Mouse (Mus musculus): ENCODE results near the gene Cacna1f.

The Cacna1f gene

GRCm38 (mm10) chrX:7606783-7607182, at the start of gene Cacna1f:
Gene Cacna1f, plus strand, starts transcription at chrX:7607083.
- DNase-seq, result no peak

DNA sequence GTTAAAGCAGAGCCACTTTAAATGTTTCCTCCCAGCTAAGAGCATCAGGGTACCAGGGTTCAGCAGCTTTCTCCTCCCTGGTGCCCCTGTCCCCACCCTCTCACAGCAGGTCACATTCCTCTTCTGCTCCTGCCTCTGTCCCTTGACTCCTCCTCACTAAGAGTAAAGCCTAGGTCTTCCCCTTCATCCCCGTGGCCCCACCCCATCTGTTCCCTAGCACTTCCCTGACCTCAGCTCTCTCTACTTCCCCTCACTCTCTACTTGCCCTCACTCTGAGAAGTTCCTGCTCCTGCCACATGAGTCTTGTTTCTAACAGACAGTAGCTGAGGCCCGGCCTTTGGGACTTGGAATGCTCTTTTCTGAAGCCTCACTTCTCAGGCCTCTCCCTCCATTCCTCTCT, 43.8 kb upstream of the Cacna1f start:
- DNase-seq, result no peak

- no peak for DNase-seq
These were observed 40.5 kb upstream of the Cacna1f start for GRCm38 (mm10) chrX:7566352-7566751.

DNA sequence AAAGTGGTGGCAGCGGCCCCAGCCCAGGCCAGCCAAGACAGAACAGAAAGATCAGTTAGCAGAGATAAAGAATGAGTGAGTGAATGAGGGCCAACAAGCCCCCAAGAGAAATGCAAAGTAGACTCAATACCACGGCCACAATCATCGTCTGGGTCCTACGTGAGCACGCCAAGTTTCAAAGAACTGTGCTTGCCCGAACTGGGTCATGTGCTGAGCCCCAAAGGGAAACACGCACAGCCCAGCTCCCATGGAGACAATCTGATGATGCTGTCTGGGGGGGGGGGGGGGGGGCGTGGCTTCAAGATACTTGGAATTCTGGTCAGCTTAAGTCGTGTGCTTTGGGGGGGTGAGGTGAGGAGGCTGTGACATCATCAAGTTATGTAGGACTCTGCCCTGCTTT, 39.4 kb upstream of the Cacna1f start:
- DNase-seq, result no peak

- DNase-seq, result no peak
These were observed 36.3 kb upstream of the Cacna1f start for GRCm38 (mm10) chrX:7570481-7571175.

DNA sequence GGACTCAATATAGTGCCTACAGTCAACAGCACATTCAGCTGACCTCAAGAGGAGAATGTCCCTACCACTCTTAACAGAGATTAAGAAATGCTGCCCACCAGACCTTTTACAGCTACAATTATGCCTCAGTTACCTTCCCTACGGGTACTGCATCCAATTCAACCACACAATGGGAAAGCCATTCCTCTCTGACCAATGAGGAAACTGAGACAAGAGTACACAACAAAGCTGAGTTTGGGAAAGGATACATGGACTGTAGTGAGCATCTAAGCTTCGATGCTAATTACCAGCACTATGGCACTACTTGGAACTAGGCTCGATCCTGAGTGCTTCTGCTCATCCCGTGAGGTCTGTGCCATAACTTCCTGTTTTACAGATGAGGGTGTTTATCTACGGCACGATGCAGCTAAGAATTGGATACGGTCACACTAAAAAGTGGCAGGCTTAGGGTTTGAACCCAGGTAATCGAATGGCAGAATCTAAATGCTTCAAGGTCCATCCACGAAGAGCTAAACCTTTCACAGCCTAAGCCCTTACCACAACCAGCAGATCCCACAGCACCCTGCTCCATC, 35.2 kb upstream of the Cacna1f start:
- no peak for DNase-seq

DNA sequence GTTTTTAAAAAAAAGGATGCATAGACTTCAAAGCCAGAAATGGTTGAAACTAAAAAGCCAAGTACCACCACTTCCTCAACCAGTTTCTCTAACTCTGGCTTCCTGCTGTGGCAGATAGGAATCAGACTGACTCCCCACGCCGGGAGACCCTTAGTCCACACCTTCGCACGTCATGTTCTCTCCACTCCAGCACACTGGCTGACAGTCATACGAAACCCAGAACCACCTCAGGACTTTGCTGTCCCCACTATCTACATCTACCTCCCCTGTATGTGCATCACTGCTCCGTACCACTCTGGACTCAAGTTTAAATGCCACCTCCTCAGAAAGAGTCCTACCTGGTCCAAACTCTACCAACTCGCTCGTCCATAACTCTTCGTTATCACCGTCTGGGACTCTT, 34.4 kb upstream of the Cacna1f start:
- no peak for DNase-seq

- DNase-seq, result peak; percentile 9
These were observed 33.5 kb upstream of the Cacna1f start, which contains the start of gene Foxp3 for GRCm38 (mm10) chrX:7573176-7574086. Gene Foxp3, plus strand, starts transcription at chrX:7573644.

DNA sequence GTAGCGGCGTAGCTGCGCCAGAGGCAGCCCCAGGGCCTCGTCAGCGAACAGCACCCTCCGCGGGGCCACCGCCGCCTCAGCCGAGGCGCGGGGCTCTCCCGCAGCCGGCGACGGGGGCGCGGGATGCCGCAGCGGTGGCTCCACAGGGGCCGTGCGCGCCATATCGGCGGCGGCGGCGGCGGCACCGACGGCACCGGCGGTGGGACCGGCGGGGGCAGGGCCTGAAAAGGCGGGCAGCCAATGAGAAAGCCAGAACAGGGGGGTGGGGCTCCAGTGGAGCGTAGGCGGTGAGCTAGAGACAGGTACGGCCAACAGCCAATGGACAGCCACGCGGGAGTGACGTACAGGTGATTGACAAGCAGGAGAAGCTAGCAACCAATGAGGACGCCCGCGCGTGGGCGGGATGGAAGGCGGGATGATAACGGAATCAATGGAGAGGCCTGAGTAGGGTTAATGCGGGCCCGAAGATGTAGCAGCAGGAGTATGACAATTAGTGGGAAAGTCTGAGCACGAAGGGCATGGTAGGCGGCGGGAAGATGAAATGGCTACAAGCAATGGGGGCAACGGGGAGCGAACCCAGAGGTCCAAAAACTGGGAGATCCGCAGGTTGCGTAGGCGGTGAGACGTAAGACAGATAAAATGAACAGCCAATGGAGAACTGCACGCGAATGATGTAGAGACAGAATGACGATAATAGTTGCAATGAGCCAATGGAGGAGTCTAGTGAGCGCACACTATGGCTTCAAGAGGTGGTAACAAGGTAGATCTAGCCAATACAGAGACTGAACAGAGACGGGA, 32.6 kb upstream of the Cacna1f start, which contains the start of gene Ppp1r3f:
TSS of gene Ppp1r3f (minus strand) at position 197 of the 798 bp plus-strand sequence.
- DNase-seq, result peak; percentile 96

DNA sequence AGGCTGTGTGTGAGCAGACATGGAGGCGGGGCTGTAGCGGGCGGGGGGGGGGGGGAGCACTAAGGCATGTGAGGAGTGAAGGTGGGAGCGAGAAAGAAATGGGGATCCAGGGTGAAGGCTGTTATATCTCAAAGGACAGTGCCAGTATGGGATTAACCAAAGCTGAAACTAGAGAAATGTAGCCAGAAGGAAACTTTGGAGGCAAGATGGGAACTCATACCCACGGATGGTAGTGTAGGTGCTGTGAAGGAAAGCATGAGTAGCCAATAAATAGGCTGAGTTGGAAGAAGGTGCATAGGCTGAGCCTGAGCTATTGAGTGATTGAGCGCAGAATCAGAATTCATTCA, 32.0 kb upstream of the Cacna1f start:
- no peak for DNase-seq

DNA sequence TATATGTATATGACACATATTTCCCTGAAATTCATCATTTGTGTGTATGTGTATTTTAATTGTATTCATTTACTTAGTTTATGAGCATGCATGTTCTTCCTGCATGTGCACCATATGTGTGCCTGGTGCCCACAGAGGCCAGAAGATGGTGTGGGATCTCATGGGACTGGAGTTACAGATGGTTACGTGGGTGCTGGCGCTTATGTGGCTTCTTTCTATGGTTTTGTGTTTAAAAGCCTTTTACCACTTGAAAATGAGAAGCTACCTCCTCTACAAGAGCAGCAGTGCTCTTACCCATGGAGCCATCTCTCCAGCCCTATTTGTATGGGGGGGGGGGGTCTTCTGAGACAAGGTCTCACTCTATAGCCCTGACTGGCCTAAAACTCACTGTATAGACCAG, 25.7 kb upstream of the Cacna1f start:
- no peak for DNase-seq

DNA sequence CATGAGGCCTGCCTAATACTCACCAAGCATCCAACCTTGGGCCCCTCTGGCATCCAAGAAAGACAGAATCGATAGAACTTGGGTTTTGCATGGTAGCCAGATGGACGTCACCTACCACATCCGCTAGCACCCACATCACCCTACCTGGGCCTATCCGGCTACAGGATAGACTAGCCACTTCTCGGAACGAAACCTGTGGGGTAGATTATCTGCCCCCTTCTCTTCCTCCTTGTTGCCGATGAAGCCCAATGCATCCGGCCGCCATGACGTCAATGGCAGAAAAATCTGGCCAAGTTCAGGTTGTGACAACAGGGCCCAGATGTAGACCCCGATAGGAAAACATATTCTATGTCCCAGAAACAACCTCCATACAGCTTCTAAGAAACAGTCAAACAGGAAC, 23.0 kb upstream of the Cacna1f start:
- no peak for DNase-seq

DNA sequence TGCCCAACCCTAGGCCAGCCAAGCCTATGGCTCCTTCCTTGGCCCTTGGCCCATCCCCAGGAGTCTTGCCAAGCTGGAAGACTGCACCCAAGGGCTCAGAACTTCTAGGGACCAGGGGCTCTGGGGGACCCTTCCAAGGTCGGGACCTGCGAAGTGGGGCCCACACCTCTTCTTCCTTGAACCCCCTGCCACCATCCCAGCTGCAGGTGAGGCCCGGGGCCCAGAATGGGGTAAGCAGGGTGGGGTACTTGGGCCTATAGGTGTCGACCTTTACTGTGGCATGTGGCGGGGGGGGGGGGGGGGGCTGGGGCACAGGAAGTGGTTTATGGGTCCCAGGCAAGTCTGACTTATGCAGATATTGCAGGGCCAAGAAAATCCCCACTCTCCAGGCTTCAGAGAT, 20.5 kb upstream of the Cacna1f start:
- DNase-seq, result no peak

GRCm38 (mm10) chrX:7595371-7595770, 11.5 kb upstream of the Cacna1f start:
- no peak for DNase-seq

- DNase-seq, result no peak
These were observed 2.9 kb upstream of the Cacna1f start for GRCm38 (mm10) chrX:7604004-7604403.

- DNase-seq, result peak; percentile 83
These were observed 1.9 kb upstream of the Cacna1f start, which contains the start of gene Ccdc22 for GRCm38 (mm10) chrX:7604879-7605574. Gene Ccdc22, minus strand, starts transcription at chrX:7605517.

GRCm38 (mm10) chrX:7605575-7605941, 1.3 kb upstream of the Cacna1f start:
- no peak for DNase-seq

- DNase-seq, result no peak
These were observed 3.2 kb downstream of the Cacna1f start for GRCm38 (mm10) chrX:7610035-7610434.

DNA sequence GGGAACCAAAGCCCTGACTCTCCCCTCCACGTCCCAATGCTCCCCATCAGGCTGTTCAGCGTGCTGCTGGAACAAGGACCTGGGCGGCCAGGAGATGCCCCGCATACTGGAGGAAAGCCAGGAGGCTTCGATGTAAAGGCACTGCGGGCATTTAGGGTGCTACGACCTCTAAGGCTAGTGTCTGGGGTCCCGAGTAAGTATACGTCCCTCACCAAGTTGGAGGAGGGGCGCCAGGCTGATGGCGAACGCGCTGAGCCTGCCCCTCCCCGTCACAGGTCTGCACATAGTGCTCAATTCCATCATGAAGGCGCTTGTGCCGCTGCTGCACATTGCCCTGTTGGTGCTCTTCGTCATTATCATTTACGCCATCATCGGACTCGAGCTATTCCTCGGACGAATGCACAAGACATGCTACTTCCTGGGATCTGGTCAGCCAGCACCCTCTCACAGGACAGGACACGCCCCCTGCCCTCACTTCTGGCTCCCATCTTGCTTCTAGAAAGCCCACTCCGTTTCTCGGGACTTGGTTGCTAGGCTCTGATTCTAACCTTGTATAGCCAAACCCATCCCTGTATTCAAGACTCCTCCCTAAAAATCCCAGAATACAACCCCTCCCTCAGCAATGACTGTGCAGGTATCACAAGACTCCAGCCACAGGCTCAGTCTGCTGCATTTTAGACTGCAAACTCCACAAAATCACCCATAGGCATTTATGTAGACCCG, 3.8 kb downstream of the Cacna1f start:
- DNase-seq, result no peak

DNA sequence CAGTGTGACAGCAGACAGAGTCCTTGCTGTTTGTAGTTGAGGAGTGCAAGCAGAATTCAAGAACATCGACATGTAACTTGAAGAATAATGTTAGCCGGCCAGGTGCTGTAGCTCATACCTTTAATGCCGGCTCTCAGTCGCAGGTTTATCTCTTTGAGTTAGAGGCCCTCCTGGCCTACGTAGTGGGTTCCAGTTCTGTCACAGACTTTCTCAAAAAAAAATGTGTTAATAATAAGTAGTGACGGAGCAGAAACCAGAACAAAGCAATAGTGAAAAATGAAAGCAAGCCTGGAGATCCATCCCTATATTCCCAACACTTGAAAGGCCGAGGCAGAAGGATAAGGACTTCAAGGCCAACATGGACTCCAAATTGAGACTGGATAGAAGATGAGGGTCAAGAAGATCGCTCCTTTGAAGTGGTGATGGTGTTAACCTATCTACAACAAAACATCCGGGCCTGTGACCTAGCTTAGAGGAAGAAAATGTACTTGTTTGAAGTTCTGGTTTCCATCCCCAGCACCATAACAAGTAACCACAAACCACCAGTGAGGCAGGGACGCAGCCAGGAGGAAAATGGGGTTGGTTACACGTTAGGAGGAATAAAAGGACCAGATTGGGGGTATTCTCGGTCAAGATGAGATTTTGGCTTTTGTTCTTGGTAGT, 11.1 kb downstream of the Cacna1f start:
- no peak for DNase-seq

DNA sequence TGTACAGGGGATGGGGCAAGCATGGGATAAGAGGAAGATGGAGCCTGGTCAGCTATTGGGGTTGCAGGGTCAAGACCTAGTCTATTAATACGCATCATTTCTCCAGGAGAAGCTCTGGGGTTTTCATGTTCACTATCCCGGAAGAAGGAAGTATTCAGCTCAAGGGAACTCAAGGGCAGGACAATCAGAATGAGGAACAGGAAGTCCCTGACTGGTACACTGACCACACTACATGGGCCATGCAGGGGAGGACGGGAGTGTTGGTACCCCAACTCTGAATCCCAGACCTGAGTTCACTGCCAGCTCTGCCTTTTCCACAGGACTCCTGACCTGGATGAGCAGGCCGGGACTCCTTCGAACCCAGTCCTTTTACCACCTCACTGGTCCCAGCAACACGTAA, 25.7 kb downstream of the Cacna1f start:
- no peak for DNase-seq
